ENCODE assay signal across 15 mouse cellular contexts in the genomic region with DNA sequence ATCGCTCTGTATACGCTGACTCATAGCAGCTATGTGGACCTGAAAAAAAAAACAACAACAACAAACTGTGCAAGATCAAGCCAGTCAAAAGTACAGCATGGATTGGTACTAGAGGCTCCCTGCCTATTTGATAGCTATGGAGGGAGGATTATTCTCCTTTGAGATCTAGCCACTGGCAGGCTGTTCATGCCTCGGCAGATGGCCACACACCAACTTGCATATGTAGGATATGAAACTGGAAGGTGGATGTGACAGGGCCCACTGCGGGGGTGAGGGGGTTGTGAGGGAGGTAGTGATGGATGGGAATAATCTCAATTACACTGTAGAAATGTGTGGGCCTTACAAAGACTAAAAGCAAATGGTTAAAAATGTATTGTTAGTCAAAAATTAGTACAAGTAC.
"Had no signal": no experiment of that assay in that cellular context is flagged by ENCODE, and none has a peak within 500 bp of the region (broad histone marks: within the 10 kb centered on the region; RNA-seq: fewer than 3 reads in every experiment).

No protein-coding gene starts in this region.

- H3K27ac ChIP-seq: kidney, postnatal 0 days; limb, embryonic 15.5 days; liver, embryonic 12.5 days; midbrain, embryonic 10.5 days; neural tube, embryonic 15.5 days had no signal

- H3K27me3 ChIP-seq: limb, embryonic 15.5 days; liver, embryonic 12.5 days; neural tube, embryonic 15.5 days had no signal

- H3K4me2 ChIP-seq: limb, embryonic 15.5 days; liver, embryonic 12.5 days; lung, embryonic 14.5 days; neural tube, embryonic 15.5 days had no signal

- H3K9ac ChIP-seq: limb, embryonic 15.5 days; liver, embryonic 12.5 days; lung, embryonic 14.5 days; neural tube, embryonic 15.5 days had no signal

- DNase-seq: kidney, adult 11 months; kidney, adult 9 months; kidney, postnatal 36 days; lung, embryonic 14.5 days; lung, postnatal 10 days; lung, postnatal 4 days; midbrain, embryonic 14.5 days; thymus, adult 18-20 months; thymus, postnatal 14 days had no signal

- ATAC-seq: liver, embryonic 12.5 days had no signal

- H3K36me3 ChIP-seq: limb, embryonic 15.5 days; midbrain, embryonic 10.5 days; neural tube, embryonic 15.5 days had no signal

- H3K9me3 ChIP-seq: limb, embryonic 15.5 days; liver, embryonic 12.5 days; midbrain, embryonic 10.5 days; neural tube, embryonic 15.5 days had no signal

- H3K4me3 ChIP-seq: limb, embryonic 15.5 days; liver, embryonic 12.5 days; midbrain, embryonic 10.5 days; myocyte; neural tube, embryonic 15.5 days had no signal

- H3K4me1 ChIP-seq: limb, embryonic 15.5 days; liver, embryonic 12.5 days; midbrain, embryonic 10.5 days; neural tube, embryonic 15.5 days had no signal
